Comparison of ENCODE assay signal across 7 mouse cellular contexts in the genomic region with DNA sequence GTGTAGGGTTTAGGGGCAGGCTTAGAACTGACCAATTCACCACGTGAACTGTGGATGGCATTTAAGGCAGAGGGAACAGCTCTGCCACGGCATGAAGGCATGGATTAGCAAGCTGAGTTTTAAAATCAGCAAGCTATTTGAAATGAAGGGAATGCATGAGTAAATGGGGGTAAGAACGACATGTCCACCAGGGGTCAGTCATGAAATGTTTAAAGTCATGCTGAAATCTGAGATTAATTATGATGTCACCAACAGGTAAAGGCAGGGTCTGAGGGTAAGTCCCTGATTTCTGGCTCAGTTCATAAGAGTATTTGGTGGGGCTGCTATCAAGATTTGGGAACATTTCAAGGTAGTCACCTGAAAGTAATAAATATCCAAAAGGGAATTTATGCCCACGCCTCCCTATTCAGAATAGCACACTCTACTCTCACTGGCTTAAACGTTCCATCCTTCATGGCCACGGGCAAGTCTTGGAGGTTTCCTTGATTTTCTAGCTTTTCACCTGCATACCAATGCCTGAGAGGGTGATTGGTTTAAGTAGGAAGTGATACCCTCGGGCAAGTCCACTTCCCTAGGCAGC. TPM values are rescaled to one million over a fixed set of nuclear protein-coding genes. Genes with fewer than 3 reads are reported as not detected.
A peak's percentile ranks its signal among the peaks of the same experiment; 100 is the strongest.
DNase-seq lines count a peak whose midpoint lies in the region; ATAC-seq and TF ChIP-seq lines count a peak whose summit lies in the region.

No protein-coding gene starts in this region.

- TF ChIP-seq EP300 in CH12.LX (IDR thresholded peaks at IDR 0.05; ENCODE audit: low read length): no peak

- H3K9ac ChIP-seq in CH12.LX (ENCODE audit: insufficient read depth, low read depth): peak overlapping the region; percentile 81
- peak overlapping the region; percentile 62 for H3K9ac ChIP-seq in embryonic facial prominence, embryonic 11.5 days (replicated peaks; ENCODE audit: low read length)
- peak overlapping the region; percentile 40; the same call in 1 of the 2 replicates for H3K9ac ChIP-seq in limb, embryonic 12.5 days (replicated peaks)
- peak overlapping the region; percentile 65 for H3K9ac ChIP-seq in midbrain, embryonic 14.5 days (replicated peaks; ENCODE audit: low read length)

- ATAC-seq in embryonic facial prominence, embryonic 11.5 days (replicated peaks; ENCODE audit: insufficient number of reproducible peaks, low FRiP score, low TSS enrichment, low read depth): 0 out of 2 replicates have a peak, but pooled peaks have one; percentile 11
- ATAC-seq in limb, embryonic 12.5 days (ENCODE audit: insufficient number of reproducible peaks, insufficient read depth, low FRiP score, low TSS enrichment, low read depth): 0 out of 2 replicates have a peak, but pooled peaks have one; percentile 30
- ATAC-seq in midbrain, embryonic 14.5 days (ENCODE audit: low FRiP score, low TSS enrichment): no peak; the same call in none of the 2 replicates
- ATAC-seq in inflammation-experienced regulatory T-cells, adult 6 months: no peak

- peak; percentile 53 for DNase-seq in CH12.LX (ENCODE audit: extremely low read depth)
- peak; percentile 17 for DNase-seq in T-cell, adult 2 months (ENCODE audit: low spot score)
- DNase-seq in embryonic facial prominence, embryonic 11.5 days (ENCODE audit: low spot score): peak; percentile 72
- peak; percentile 44 for DNase-seq in heart, postnatal 4 days
- peak; percentile 81 for DNase-seq in midbrain, embryonic 14.5 days

- peak; percentile 17 to 69; a peak in 3 of 4 replicates for TF ChIP-seq CTCF in CH12.LX (conservative IDR thresholded peaks at IDR 0.05 in 1 of 2, IDR thresholded peaks at IDR 0.05 in 1 of 2; ENCODE audit: low read depth in 2 of 2, low read length in 2 of 2)

- in situ Hi-C loops in CH12.LX (cut with MboI; ENCODE audit: low pct_ligation_motif_present, low pct_unique_long_range_greater_than_20kb, low sequenced_read_pairs): loop anchor here (25.0 kb wide), 1 partner anchor 287 kb away; no protein-coding TSS in a partner anchor

- dilution Hi-C loops in CH12.LX (cut with MboI; ENCODE audit: extremely low pct_ligation_motif_present, extremely low pct_unique_long_range_greater_than_20kb, low sequenced_read_pairs): no loop called here

- H3K4me3 ChIP-seq in CH12.LX (replicated peaks in 1 of 3; ENCODE audit: low read depth in 2 of 3, low read length in 2 of 3, poor library complexity in 1 of 3): peak overlapping the region; percentile 47 to 64 (median 58)
- H3K4me3 ChIP-seq in embryonic facial prominence, embryonic 11.5 days (ENCODE audit: low read depth, low read length): peak overlapping the region; percentile 36
- H3K4me3 ChIP-seq in limb, embryonic 12.5 days (replicated peaks): peak overlapping the region; percentile 43
- H3K4me3 ChIP-seq in midbrain, embryonic 14.5 days (replicated peaks; ENCODE audit: low read depth, low read length): peak overlapping the region; percentile 44

- TF ChIP-seq POLR2A in CH12.LX (IDR thresholded peaks at IDR 0.05; ENCODE audit: low read depth, low read length): no peak

- H3K9me3 ChIP-seq in CH12.LX (replicated peaks; ENCODE audit: low read length): no peaks in the 10 kb centered on the region
- H3K9me3 ChIP-seq in embryonic facial prominence, embryonic 11.5 days (replicated peaks; ENCODE audit: control insufficient read depth, low read length): no peaks in the 10 kb centered on the region
- no peaks in the 10 kb centered on the region for H3K9me3 ChIP-seq in limb, embryonic 12.5 days
- no peaks in the 10 kb centered on the region for H3K9me3 ChIP-seq in midbrain, embryonic 14.5 days (ENCODE audit: control insufficient read depth, low read length)

- peak overlapping the region; percentile 33; the same call in 1 of the 2 replicates for H3K27ac ChIP-seq in CH12.LX (ENCODE audit: insufficient read depth, low read depth)
- H3K27ac ChIP-seq in embryonic facial prominence, embryonic 11.5 days (replicated peaks; ENCODE audit: low read depth, low read length): no peak overlapping the region
- peak overlapping the region; percentile 64; the same call in 1 of the 2 replicates for H3K27ac ChIP-seq in limb, embryonic 12.5 days
- H3K27ac ChIP-seq in midbrain, embryonic 14.5 days (replicated peaks; ENCODE audit: low read depth, low read length): peak overlapping the region; percentile 86

- WGBS in embryonic facial prominence, embryonic 11.5 days: 24% methylated on average over 7 of the region's 7 CpGs
- WGBS in limb, embryonic 12.5 days: 24% methylated on average over 7 of the region's 7 CpGs
- 20% methylated on average over 7 of the region's 7 CpGs for WGBS in midbrain, embryonic 14.5 days

- peaks cover 5% of the 10 kb centered on the region for H3K27me3 ChIP-seq in CH12.LX (replicated peaks)
- H3K27me3 ChIP-seq in embryonic facial prominence, embryonic 11.5 days (ENCODE audit: control insufficient read depth, insufficient read depth, low read length): no peaks in the 10 kb centered on the region
- H3K27me3 ChIP-seq in limb, embryonic 12.5 days: no peaks in the 10 kb centered on the region
- no peaks in the 10 kb centered on the region for H3K27me3 ChIP-seq in midbrain, embryonic 14.5 days (ENCODE audit: control insufficient read depth, insufficient read depth, low read length)

- H3K36me3 ChIP-seq in CH12.LX (replicated peaks in 1 of 2; ENCODE audit: control insufficient read depth in 1 of 2, insufficient read depth in 1 of 2, low read length in 1 of 2): peaks cover 0 to 4% of the 10 kb centered on the region in 2 experiments
- no peaks in the 10 kb centered on the region for H3K36me3 ChIP-seq in embryonic facial prominence, embryonic 11.5 days (replicated peaks; ENCODE audit: control insufficient read depth, insufficient read depth, low read depth, low read length)
- no peaks in the 10 kb centered on the region for H3K36me3 ChIP-seq in limb, embryonic 12.5 days
- H3K36me3 ChIP-seq in midbrain, embryonic 14.5 days (ENCODE audit: control insufficient read depth, insufficient read depth, low read length): no peaks in the 10 kb centered on the region

- H3K4me1 ChIP-seq in CH12.LX (ENCODE audit: control insufficient read depth in 1 of 2, insufficient read depth in 2 of 2): peaks cover 7 to 13% of the 10 kb centered on the region in 2 experiments
- no peaks in the 10 kb centered on the region; the same call in 1 of the 2 replicates for H3K4me1 ChIP-seq in embryonic facial prominence, embryonic 11.5 days (ENCODE audit: control insufficient read depth, insufficient read depth, low read length)
- H3K4me1 ChIP-seq in limb, embryonic 12.5 days (replicated peaks): peaks cover 5% of the 10 kb centered on the region; the same call in 1 of the 2 replicates
- peaks cover 9% of the 10 kb centered on the region for H3K4me1 ChIP-seq in midbrain, embryonic 14.5 days (ENCODE audit: control insufficient read depth, insufficient read depth, low read length)

- peak; percentile 70 for TF ChIP-seq RAD21 in CH12.LX (IDR thresholded peaks at IDR 0.05; ENCODE audit: low read depth, low read length)

- H3K79me2 ChIP-seq in CH12.LX (replicated peaks; ENCODE audit: control insufficient read depth, extremely low read depth, insufficient read depth, poor library complexity, severe bottlenecking): no peaks in the 10 kb centered on the region

- peak overlapping the region; percentile 96 for H3K4me2 ChIP-seq in CH12.LX (ENCODE audit: insufficient read depth, low read depth, poor library complexity, severe bottlenecking)
- peak overlapping the region; percentile 70 for H3K4me2 ChIP-seq in embryonic facial prominence, embryonic 11.5 days (ENCODE audit: low read depth, low read length)
- H3K4me2 ChIP-seq in limb, embryonic 12.5 days: peak overlapping the region; percentile 73
- peak overlapping the region; percentile 85 for H3K4me2 ChIP-seq in midbrain, embryonic 14.5 days (ENCODE audit: low read length)

TF ChIP-seq in CH12.LX, 34 proteins besides CTCF, POLR2A, EP300 and RAD21 (continues in another document):
- TF ChIP-seq JUND (conservative IDR thresholded peaks at IDR 0.05; ENCODE audit: low read depth, low read length) (peak; percentile 76), MAX (IDR thresholded peaks at IDR 0.05; ENCODE audit: low read length) (no peak), JUN (IDR thresholded peaks at IDR 0.05; ENCODE audit: insufficient read depth, low read depth, low read length) (peak; percentile 54), ETS1 (conservative IDR thresholded peaks at IDR 0.05; ENCODE audit: low read depth, low read length) (no peak), MAZ (IDR thresholded peaks at IDR 0.05; ENCODE audit: low read depth, low read length) (peak; percentile 65; the same call in 1 of the 2 replicates)

RNA-seq across cellular contexts. Expression of a gene that starts 2.8 kb away (rescaled TPM):
- 1.4 and 2.3 TPM in 2 replicates for total RNA-seq in CH12.LX (2012; rRNA removed)
- 1.4 and 2.4 TPM in 2 replicates for total RNA-seq in CH12.LX (2014; rRNA removed)
- 0.93 and 1.1 TPM in 2 replicates for polyA plus RNA-seq in CH12.LX (2012; ENCODE audit: insufficient read length, low read depth)
- polyA plus RNA-seq in embryonic facial prominence, embryonic 11.5 days (2014; fragmentation: Nextera tagmentation; extraction: Ambion mirVana): 0.59 and 1.0 TPM in 2 replicates
- 1 to 10 TPM; 3.4 to 4.3 TPM for total RNA-seq in heart, postnatal 4 days (2021)
- polyA plus RNA-seq in limb, embryonic 12.5 days (2016; fragmentation: Nextera tagmentation; extraction: Ambion mirVana): 0.34 and 1.2 TPM in 2 replicates
- polyA plus RNA-seq in midbrain, embryonic 14.5 days (2014; fragmentation: Nextera tagmentation; extraction: Ambion mirVana): 0.50 and 0.62 TPM in 2 replicates
- polyA plus RNA-seq in inflammation-experienced regulatory T-cells, adult 6 months (2017; shearing (Covaris generic)): 100 to 1,000 TPM in 1 of 3 experiments, 10 to 100 TPM in 2; 81.9 to 119 (median 91.2) TPM

RNA-seq across cellular contexts. Expression of a gene that starts 32.9 kb away (rescaled TPM):
- 48.3 and 64.5 TPM in 2 replicates for total RNA-seq in CH12.LX (2012; rRNA removed)
- 71.1 and 76.5 TPM in 2 replicates for total RNA-seq in CH12.LX (2014; rRNA removed)
- 369 and 388 TPM in 2 replicates for polyA plus RNA-seq in CH12.LX (2012; ENCODE audit: insufficient read length, low read depth)
- 578 and 583 TPM in 2 replicates for polyA plus RNA-seq in embryonic facial prominence, embryonic 11.5 days (2014; fragmentation: Nextera tagmentation; extraction: Ambion mirVana)
- 100 to 1,000 TPM; 453 to 456 TPM for total RNA-seq in heart, postnatal 4 days (2021)
- 420 and 428 TPM in 2 replicates for polyA plus RNA-seq in limb, embryonic 12.5 days (2016; fragmentation: Nextera tagmentation; extraction: Ambion mirVana)
- 547 and 602 TPM in 2 replicates for polyA plus RNA-seq in midbrain, embryonic 14.5 days (2014; fragmentation: Nextera tagmentation; extraction: Ambion mirVana)
- polyA plus RNA-seq in inflammation-experienced regulatory T-cells, adult 6 months (2017; shearing (Covaris generic)): 100 to 1,000 TPM; 214 to 399 (median 264) TPM

RNA-seq across cellular contexts. Expression of a gene that starts 57.2 kb away (rescaled TPM):
- total RNA-seq in CH12.LX (2012; rRNA removed) (not detected in 2 replicates), CH12.LX (2014; rRNA removed) (not detected in 2 replicates)
- not detected in 2 replicates for polyA plus RNA-seq in CH12.LX (2012; ENCODE audit: insufficient read length, low read depth)
- polyA plus RNA-seq in embryonic facial prominence, embryonic 11.5 days (2014; fragmentation: Nextera tagmentation; extraction: Ambion mirVana): 0.72 and 1.1 TPM in 2 replicates
- 1 to 10 TPM; 2.2 TPM for total RNA-seq in heart, postnatal 4 days (2021)
- 0.29 and 0.44 TPM in 2 replicates for polyA plus RNA-seq in limb, embryonic 12.5 days (2016; fragmentation: Nextera tagmentation; extraction: Ambion mirVana)
- 17.2 and 18.3 TPM in 2 replicates for polyA plus RNA-seq in midbrain, embryonic 14.5 days (2014; fragmentation: Nextera tagmentation; extraction: Ambion mirVana)
- not detected for polyA plus RNA-seq in inflammation-experienced regulatory T-cells, adult 6 months (2017; shearing (Covaris generic))

Comparison
In these comparisons a context has a peak if more than half of its experiments do, and no peak if none do; other contexts are left out.
1. DNase-seq: peak in every context shown above with its lines; median percentile 81 in midbrain, embryonic 14.5 days; 72 in embryonic facial prominence, embryonic 11.5 days; 53 in CH12.LX; 44 in heart, postnatal 4 days; 17 in T-cell, adult 2 months.
2. ATAC-seq: peak in embryonic facial prominence, embryonic 11.5 days (single experiment) and limb, embryonic 12.5 days (single experiment); none in midbrain, embryonic 14.5 days (single experiment) and inflammation-experienced regulatory T-cells, adult 6 months (single experiment).
3. RNA of a gene that starts 2.8 kb away (polyA plus RNA-seq): 81.9 to 119 TPM in inflammation-experienced regulatory T-cells, adult 6 months; 0.93 to 1.1 TPM in CH12.LX, 0.59 to 1.0 TPM in embryonic facial prominence, embryonic 11.5 days, 0.50 to 0.62 TPM in midbrain, embryonic 14.5 days and 0.34 to 1.2 TPM in limb, embryonic 12.5 days; every median in the first group is over 10 times any median in the second.
4. Peak in every context shown above with its lines, with median percentiles within 50 percentile points of each other: H3K4me2 ChIP-seq, H3K4me3 ChIP-seq and H3K9ac ChIP-seq.